Mouse (Mus musculus): ENCODE measurements around the gene Klf3. TPM values are rescaled to one million over a fixed set of nuclear protein-coding genes. Genes with fewer than 3 reads are reported as not detected.
A peak's percentile ranks its signal among the peaks of the same experiment; 100 is the strongest.

The Klf3 gene
- total and polyA plus RNA-seq, 2 experiments from 2014 or later, result 14.8 to 33.7 TPM

DNA sequence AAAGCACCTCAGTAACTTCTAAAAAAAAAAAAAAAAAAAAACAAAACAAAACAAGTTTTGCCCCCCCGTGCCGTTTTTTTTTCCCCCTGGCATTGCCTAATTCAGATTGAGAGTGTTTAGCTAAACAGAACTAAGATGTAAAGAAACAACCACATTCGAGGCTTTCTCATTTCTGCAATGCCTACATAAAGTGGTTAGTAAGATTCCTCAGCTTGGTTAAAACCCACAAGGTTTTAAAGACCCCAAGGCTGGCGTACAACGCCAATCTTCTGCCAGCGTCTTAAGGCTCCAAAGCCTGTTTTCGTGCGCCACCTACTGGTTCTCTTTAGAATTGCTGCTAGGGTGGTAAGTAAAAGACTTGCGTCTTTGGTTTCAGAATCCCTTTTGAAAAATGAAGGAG, 10.2 kb downstream of the Klf3 start:
- Histone ChIP-seq H3K4me2 (ENCODE audit: low read depth) (no peak overlapping the region), H3K27ac (ENCODE audit: low read depth, low read length) (no peak overlapping the region), H3K9me3 (ENCODE audit: low read length) (no peaks in the 10 kb centered on the region), H3K36me3 (ENCODE audit: insufficient read depth) (no peaks in the 10 kb centered on the region), H3K4me3 (ENCODE audit: low read depth, low read length) (no peak overlapping the region; the same call in 1 of the 2 replicates), H3K4me1 (ENCODE audit: insufficient read depth) (peaks cover 5% of the 10 kb centered on the region; the same call in 1 of the 2 replicates), H3K27me3 (ENCODE audit: insufficient read depth, low read length) (no peaks in the 10 kb centered on the region), H3K9ac (no peak overlapping the region)
- whole genome bisulfite sequencing, result 8% methylated on average over 9 of the region's 9 CpGs
- TF ChIP-seq CTCF (IDR thresholded peaks at IDR 0.05; ENCODE audit: low read depth), result peak; percentile 95
- ATAC-seq (peak; percentile 49), DNase-seq (peak; percentile 98)

DNA sequence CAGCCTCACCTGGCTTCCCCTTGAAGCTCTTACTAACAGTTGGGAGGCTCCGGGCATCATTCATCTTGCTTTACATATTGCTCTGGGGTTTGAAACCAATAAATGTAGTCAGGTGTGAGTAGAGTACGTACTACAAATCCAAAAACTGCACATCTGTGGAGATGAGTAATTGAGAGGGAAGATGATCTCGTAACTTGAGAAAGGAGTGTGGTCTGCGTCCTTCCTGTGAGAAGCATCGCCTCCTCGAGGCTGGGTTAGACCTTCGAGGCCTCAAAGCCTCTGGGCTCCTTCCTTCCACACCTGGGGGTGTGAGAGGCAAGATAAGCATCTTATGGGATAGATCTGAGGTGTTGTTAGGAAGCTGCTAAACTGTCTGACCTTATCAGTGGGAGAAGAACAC, 11.2 kb downstream of the Klf3 start:
- no peak for TF ChIP-seq CTCF (IDR thresholded peaks at IDR 0.05; ENCODE audit: low read depth)
- Histone ChIP-seq H3K4me3 (ENCODE audit: low read depth, low read length) (no peak overlapping the region), H3K36me3 (ENCODE audit: insufficient read depth) (no peaks in the 10 kb centered on the region), H3K4me2 (ENCODE audit: low read depth) (no peak overlapping the region), H3K9ac (no peak overlapping the region), H3K27ac (ENCODE audit: low read depth, low read length) (no peak overlapping the region), H3K27me3 (ENCODE audit: insufficient read depth, low read length) (no peaks in the 10 kb centered on the region), H3K4me1 (ENCODE audit: insufficient read depth) (peaks cover 5% of the 10 kb centered on the region; the same call in 1 of the 2 replicates), H3K9me3 (ENCODE audit: low read length) (no peaks in the 10 kb centered on the region)
- WGBS, result 94% methylated on average over 7 of the region's 7 CpGs
- DNase-seq (no peak), ATAC-seq (no peak)

DNA sequence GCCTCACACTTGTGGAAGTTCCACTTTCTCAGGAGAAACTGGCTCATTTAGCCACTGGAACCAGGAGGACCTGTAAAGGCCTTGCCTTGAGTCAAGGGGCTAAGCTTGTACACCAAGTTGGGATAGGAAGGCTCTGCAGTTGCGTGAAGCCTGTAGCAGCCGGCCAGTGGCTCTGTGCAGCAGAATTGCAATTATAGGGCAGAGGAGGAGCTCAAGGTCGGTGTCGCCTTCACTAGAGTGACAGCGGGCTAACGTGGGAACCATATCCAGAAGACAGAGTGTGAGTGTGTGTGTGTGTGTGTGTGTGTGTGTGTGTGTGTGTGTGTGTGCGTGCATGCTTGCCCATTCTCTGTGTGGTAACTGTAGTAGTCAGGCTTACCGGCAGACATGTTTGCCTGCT, 12.4 kb downstream of the Klf3 start:
- Histone ChIP-seq H3K4me1 (ENCODE audit: insufficient read depth) (peaks cover 5% of the 10 kb centered on the region; the same call in 1 of the 2 replicates), H3K27ac (ENCODE audit: low read depth, low read length) (no peak overlapping the region), H3K9ac (no peak overlapping the region), H3K36me3 (ENCODE audit: insufficient read depth) (no peaks in the 10 kb centered on the region), H3K4me3 (ENCODE audit: low read depth, low read length) (no peak overlapping the region), H3K27me3 (ENCODE audit: insufficient read depth, low read length) (no peaks in the 10 kb centered on the region), H3K4me2 (ENCODE audit: low read depth) (no peak overlapping the region), H3K9me3 (ENCODE audit: low read length) (no peaks in the 10 kb centered on the region)
- TF ChIP-seq CTCF (IDR thresholded peaks at IDR 0.05; ENCODE audit: low read depth), result no peak
- DNase-seq, result no peak
- no peak for ATAC-seq
- 89% methylated on average over 8 of the region's 8 CpGs for WGBS

- Histone ChIP-seq H3K36me3 (ENCODE audit: insufficient read depth) (0 out of 2 replicates have a peak, but pooled peaks cover 3% of the 10 kb centered on the region), H3K9ac (no peak overlapping the region), H3K27ac (ENCODE audit: low read depth, low read length) (no peak overlapping the region), H3K9me3 (ENCODE audit: low read length) (no peaks in the 10 kb centered on the region), H3K4me1 (ENCODE audit: insufficient read depth) (no peaks in the 10 kb centered on the region), H3K4me3 (ENCODE audit: low read depth, low read length) (no peak overlapping the region), H3K27me3 (ENCODE audit: insufficient read depth, low read length) (no peaks in the 10 kb centered on the region), H3K4me2 (ENCODE audit: low read depth) (no peak overlapping the region)
- peak; percentile 8 for DNase-seq
- ATAC-seq, result no peak; the same call in 1 of the 2 replicates
- TF ChIP-seq CTCF (IDR thresholded peaks at IDR 0.05; ENCODE audit: low read depth), result no peak
- 67% methylated on average over 15 of the region's 15 CpGs for WGBS
These were observed 13.2 kb downstream of the Klf3 start for GRCm38 (mm10) chr5:64816290-64816973.

GRCm38 (mm10) chr5:64816974-64817296, 13.7 kb downstream of the Klf3 start:
- H3K27ac ChIP-seq (ENCODE audit: low read depth, low read length), result no peak overlapping the region
- H3K4me3 ChIP-seq (ENCODE audit: low read depth, low read length), result no peak overlapping the region
- no peak overlapping the region for H3K4me2 ChIP-seq (ENCODE audit: low read depth)
- H3K27me3 ChIP-seq (ENCODE audit: insufficient read depth, low read length), result no peaks in the 10 kb centered on the region
- no peaks in the 10 kb centered on the region for H3K9me3 ChIP-seq (ENCODE audit: low read length)
- TF ChIP-seq CTCF (IDR thresholded peaks at IDR 0.05; ENCODE audit: low read depth), result no peak
- peak; percentile 60 for ATAC-seq
- no peak overlapping the region for H3K9ac ChIP-seq
- peaks cover 5% of the 10 kb centered on the region; the same call in 1 of the 2 replicates for H3K36me3 ChIP-seq (ENCODE audit: insufficient read depth)
- WGBS, result 59% methylated on average over 8 of the region's 8 CpGs
- DNase-seq, result peak; percentile 53
- H3K4me1 ChIP-seq (ENCODE audit: insufficient read depth), result no peaks in the 10 kb centered on the region

- Histone ChIP-seq H3K27ac (ENCODE audit: low read depth, low read length) (no peak overlapping the region), H3K9me3 (ENCODE audit: low read length) (no peaks in the 10 kb centered on the region), H3K4me3 (ENCODE audit: low read depth, low read length) (no peak overlapping the region), H3K36me3 (ENCODE audit: insufficient read depth) (peaks cover 19% of the 10 kb centered on the region), H3K27me3 (ENCODE audit: insufficient read depth, low read length) (no peaks in the 10 kb centered on the region), H3K4me1 (ENCODE audit: insufficient read depth) (no peaks in the 10 kb centered on the region), H3K4me2 (ENCODE audit: low read depth) (no peak overlapping the region), H3K9ac (no peak overlapping the region)
- no peak for TF ChIP-seq CTCF (IDR thresholded peaks at IDR 0.05; ENCODE audit: low read depth)
- ATAC-seq, result no peak
- WGBS, result 90% methylated on average over 6 of the region's 6 CpGs
- no peak for DNase-seq
These were observed 16.2 kb downstream of the Klf3 start for GRCm38 (mm10) chr5:64819390-64819789.

DNA sequence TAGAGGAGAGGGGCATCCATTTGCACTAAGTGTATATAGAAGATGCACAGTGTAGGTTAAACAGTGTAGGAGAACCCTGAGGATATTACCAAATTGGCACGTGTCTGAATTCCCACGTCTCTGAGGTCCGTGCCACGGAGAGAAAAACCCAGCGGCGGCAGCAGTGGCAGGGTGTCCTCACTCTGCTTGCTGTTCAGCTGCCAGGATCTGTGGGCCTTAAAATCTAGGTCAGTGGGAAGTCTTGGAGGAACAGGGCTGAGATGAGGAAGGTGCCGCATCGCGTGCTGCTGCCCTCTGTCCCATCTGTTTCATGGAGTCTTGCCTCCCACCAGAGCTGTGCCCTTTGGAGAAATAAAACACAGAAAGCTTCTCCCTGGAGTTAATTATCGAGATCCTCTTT, 16.9 kb downstream of the Klf3 start:
- DNase-seq, result no peak
- no peak for ATAC-seq
- H3K27me3 ChIP-seq (ENCODE audit: insufficient read depth, low read length), result no peaks in the 10 kb centered on the region
- WGBS, result 78% methylated on average over 10 of the region's 10 CpGs
- TF ChIP-seq CTCF (IDR thresholded peaks at IDR 0.05; ENCODE audit: low read depth), result no peak
- peaks cover 19% of the 10 kb centered on the region for H3K36me3 ChIP-seq (ENCODE audit: insufficient read depth)
- no peak overlapping the region for H3K4me2 ChIP-seq (ENCODE audit: low read depth)
- no peak overlapping the region for H3K27ac ChIP-seq (ENCODE audit: low read depth, low read length)
- no peak overlapping the region for H3K9ac ChIP-seq
- H3K9me3 ChIP-seq (ENCODE audit: low read length), result no peaks in the 10 kb centered on the region
- H3K4me1 ChIP-seq (ENCODE audit: insufficient read depth), result no peaks in the 10 kb centered on the region
- no peak overlapping the region for H3K4me3 ChIP-seq (ENCODE audit: low read depth, low read length)

Measured in forebrain, postnatal 0 days (tissue).